Mouse (Mus musculus) gastrocnemius, adult 8-10 months (tissue): Measurements from ENCODE around the gene Lrrfip2. TPM values are rescaled to one million over a fixed set of nuclear protein-coding genes. Genes with fewer than 3 reads are reported as not detected.

Experiments
- DNase-seq, 2 experiments: peaks; one replicate each; pipeline ENCODE4 v3.0.0; 2022; ENCODE audit warnings: low spot score in 2 of 2
- total RNA-seq, 4 experiments: library from RNA; stranded (reverse); gene quantifications; 2 replicates each; pipeline ENCODE4 v1.2.4; 2022

Lrrfip2 gene
- total RNA-seq, 4 experiments from 2014 or later: 60.4 to 79.8 (median 70.3) TPM

- peak; percentile 76 to 78 for DNase-seq
Measured at GRCm38 (mm10) chr9:111117794-111118251, 431 bp downstream of the Lrrfip2 start.

GRCm38 (mm10) chr9:111118252-111118890, 979 bp downstream of the Lrrfip2 start:
- DNase-seq: peak; percentile 28 to 44

DNA sequence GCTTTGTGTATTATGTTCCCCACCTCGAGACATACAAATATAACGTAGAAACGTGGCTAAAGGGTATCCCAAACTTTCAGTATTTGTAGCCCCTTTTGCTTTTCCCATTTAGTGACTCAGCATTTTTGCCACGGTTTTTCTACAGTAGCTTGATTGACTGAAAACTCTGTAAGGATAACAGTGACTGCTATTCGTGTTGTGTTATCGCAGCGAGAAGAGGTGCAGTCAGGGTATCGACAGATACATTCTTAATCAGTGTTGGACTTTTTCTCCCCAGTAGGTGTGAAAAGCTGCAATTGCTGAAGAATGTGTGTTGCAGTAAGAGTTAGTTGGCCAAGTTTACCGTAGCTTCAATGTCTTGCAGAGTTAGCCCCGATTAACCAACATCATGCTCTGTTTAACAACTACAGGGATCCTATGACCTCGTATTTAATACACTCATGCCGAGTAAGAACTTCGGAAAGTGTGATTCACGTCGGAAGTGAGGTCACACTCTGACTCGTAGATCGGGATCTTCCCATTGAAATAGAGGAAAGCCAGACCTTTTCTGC, 1.6 kb downstream of the Lrrfip2 start:
- peak in 1 of 2 experiments; percentile 15 for DNase-seq

GRCm38 (mm10) chr9:111122446-111122845, 5.1 kb downstream of the Lrrfip2 start:
- DNase-seq: peak; percentile 62 to 69

DNA sequence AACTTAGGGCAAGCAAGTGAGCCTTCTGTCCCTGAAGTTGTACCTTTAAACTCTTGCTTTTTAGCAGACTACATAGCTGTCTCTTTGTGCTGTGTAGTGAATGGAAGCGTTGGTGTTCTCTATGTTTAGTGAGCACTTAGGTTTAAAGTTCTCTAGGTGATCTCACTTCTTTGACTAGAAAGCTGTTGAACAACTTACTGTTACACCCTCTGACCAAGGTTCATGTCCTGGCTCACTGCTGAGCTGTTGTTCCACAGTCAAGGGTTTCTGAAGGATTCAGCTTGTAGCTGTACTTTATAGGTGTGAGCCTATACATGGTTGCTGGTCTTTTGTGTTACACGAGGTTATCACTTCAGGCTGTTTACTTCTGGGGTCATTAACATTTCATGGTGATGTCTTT, 5.9 kb downstream of the Lrrfip2 start:
- DNase-seq: no peak

DNA sequence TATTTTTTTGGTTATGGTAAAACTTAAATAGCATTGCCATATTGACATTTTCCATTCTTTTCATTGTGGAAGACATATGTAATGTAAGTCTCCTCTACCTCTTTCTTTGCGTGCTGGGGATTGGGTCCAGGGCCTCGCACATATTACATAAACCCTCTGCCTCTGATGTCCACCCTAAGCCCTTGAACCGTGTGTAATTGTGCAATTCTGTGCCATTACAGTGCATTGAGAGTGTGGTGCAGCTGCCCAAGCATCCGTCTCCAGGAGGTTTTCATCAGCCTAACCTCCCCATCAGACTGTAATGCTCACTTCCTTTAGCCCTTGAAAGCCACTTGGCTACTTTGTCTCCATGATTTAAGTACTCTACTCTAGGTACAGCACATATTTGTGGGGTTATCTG, 7.0 kb downstream of the Lrrfip2 start:
- no peak for DNase-seq

- DNase-seq: no peak
Measured at GRCm38 (mm10) chr9:111126735-111127134, 9.3 kb downstream of the Lrrfip2 start.

DNA sequence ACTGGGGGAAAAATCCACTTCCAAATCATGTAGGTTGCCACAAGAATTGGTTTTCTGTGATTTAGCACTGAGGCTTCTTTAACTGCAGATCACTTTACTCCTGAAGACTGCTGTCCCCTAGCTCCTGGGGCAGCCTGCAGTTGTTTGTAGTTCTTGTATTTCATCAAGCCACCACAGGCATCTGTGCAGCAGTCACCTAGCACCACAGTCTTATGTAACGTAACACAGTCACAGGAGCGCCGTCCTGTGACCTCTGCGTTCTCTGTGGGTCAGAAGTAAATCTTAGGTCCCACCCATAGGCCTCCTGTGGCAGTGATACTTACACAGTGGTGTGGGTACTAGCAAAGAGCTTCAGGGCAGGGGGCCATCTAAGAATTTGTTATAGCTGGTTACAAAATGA, 10.4 kb downstream of the Lrrfip2 start:
- peak in 1 of 2 experiments; percentile 49 for DNase-seq

DNA sequence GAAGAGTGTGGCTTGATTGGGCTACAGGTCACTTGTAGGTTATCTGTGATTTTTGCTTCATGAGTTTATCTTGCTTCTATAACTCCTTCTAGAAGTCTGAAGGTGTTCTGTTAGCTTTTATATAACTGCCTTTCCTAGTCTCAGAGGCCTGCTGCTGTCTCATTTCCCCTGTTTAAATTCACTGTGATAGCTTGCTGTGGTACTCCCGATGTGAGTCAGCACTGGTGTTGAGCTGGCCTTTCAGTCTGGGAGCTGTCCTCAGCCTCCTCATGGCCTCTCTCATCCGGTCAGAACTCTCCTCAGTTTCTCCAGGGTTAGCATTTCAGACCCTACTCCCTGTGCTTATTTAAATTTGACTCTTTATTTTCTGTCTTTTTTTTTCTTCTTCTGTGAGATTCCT, 12.7 kb downstream of the Lrrfip2 start:
- DNase-seq: no peak

DNA sequence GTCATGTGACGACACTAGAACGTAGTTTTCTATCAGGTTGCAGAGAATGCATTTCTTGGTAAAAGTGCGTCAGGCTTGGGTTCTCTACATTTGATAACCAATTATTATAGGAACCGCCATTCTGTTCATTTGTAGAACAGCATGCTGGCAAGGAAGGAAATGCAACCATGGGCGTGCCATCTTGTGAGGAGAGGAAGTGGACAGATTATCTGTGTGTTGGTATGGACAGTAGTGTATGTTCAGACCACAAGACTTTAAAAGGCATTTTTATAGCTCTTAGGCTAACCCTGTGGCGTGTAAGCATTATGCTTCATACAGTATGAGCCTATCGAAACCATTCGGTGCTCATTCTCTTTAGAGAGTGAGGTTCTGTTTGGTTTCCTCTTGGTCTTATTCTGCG, 20.8 kb downstream of the Lrrfip2 start:
- no peak for DNase-seq

DNA sequence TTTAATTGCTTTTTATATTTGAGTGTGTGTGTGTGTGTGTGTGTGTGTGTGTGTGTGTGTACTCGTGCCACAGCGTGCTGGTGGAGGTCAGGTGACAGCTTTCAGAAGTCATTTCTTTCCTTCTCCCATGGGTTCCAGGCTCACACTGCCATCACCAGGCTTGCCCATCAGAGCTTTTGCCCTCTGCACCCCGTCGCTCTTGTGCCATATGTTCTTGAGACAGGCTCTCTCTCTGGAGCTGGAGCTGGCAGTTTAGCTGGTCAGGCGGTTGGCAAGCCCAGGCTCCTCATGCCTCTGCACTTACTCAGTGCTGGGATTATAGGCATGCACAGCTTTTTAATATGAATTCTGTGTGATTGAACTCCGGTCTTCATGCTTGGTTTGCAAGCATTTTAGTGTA, 25.3 kb downstream of the Lrrfip2 start:
- DNase-seq: peak in 1 of 2 experiments; percentile 27

GRCm38 (mm10) chr9:111143387-111143786, 26.0 kb downstream of the Lrrfip2 start:
- DNase-seq: no peak

DNA sequence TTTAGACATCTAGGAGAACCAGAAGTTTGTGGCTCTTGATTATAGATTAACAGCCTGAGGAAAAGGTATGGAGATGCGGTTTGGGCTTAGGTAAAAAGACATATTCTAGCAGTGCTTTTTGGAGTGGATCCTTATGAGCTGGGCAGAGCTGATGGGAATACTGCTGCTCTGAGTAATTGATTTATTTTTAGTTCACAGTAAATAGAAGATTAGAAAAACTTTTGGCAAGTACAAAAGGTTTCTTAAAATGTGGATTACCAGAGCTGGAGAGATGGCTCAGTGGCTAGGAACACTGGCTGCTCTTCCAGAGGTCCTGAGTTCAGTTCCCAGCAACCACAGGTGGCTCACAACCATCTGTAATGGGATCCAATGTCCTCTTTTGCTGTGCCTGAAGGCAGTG, 27.3 kb downstream of the Lrrfip2 start:
- no peak for DNase-seq

- DNase-seq: no peak
Measured at GRCm38 (mm10) chr9:111145497-111146190, 28.3 kb downstream of the Lrrfip2 start.

GRCm38 (mm10) chr9:111146216-111146798, 28.9 kb downstream of the Lrrfip2 start:
- no peak for DNase-seq

DNA sequence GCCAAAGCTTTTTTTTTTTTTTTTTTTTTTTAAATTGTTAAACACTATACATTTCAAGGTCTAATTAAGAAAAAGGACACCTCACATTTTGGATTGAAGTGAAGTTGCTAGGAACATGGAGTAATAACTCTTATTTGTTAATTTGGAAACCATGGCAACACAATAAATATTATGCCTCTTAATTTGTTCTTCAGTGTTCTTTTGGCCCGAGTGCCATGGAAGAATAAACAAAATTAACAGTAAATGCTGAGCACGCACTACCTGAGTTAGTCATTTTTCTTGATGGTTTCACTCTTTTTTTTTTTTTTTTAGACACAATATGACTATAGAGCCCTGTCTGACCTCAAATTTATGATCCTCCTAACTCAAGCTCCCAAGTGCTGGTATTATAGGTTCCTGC, 30.6 kb downstream of the Lrrfip2 start:
- DNase-seq: no peak

DNA sequence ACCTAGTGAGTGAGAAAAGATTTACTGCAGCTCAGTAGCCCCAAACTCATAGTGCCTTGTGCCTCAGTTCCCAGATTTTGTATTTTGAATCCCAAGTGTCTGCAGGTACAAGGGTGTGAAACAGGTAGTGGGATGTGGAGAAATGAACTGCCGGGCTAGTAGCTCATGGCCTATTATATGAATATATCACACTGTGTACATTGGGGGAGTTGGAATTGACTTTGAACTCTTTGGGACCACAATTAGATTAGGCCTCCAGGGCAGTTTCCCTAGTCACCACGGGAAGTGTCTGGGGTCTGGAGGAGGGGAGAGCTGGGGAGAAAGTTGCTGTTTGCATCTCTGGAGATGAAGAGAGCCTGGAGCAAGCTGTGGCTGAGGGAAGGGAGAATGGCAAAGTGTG, 31.0 kb downstream of the Lrrfip2 start:
- no peak for DNase-seq

DNA sequence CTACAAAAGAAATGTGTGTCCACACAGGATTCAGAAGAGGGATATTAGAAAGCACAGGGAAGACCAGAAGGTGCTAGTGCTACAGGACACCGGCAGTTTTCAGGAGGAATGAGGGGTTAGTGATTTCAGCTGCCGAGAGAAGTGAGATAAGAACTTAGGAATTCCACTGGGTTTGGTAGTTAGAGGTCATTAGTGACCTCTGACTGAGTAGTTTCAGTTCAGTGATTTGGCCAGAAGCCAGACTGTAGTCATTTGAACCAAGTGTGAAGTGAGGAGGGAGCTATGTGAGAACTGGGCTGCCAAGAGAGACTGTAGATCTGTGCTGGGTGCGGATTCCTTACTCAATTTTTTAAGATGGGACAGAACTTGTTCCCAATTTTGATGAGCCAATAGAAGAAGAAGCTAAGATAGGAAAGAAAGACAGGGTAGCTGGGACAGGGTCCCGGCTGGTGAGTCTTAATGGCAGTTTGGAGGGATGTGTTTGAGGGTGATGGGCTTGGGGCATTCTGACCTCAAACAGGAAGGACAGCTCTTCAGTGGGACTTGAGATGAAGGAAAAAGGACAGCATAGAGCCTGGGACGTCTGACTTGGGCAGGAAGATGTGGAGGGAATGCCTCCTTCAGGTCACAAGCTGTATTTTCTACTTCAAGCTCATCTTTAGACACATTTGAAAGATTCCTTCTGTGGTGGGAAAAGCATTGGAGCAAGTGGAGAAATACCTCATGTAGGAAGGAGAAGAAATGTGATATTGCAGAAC, 32.0 kb downstream of the Lrrfip2 start:
- DNase-seq: no peak

- DNase-seq: no peak
Measured at GRCm38 (mm10) chr9:111152314-111152897, 35.0 kb downstream of the Lrrfip2 start.

- no peak for DNase-seq
Measured at GRCm38 (mm10) chr9:111153026-111153425, 35.6 kb downstream of the Lrrfip2 start.

GRCm38 (mm10) chr9:111155764-111156458, 38.5 kb downstream of the Lrrfip2 start:
- DNase-seq: no peak
